Mouse (Mus musculus): ENCODE results near the gene Trim62.
A peak's percentile ranks its signal among the peaks of the same experiment; 100 is the strongest.

Trim62 gene

GRCm38 (mm10) chr4:128885540-128885939, 2.2 kb downstream of the Trim62 start:
- no peak for DNase-seq (ENCODE audit: low read depth)

GRCm38 (mm10) chr4:128886571-128886970, 3.2 kb downstream of the Trim62 start:
- DNase-seq (ENCODE audit: low read depth), result no peak

- no peak for DNase-seq (ENCODE audit: low read depth)
Measured at GRCm38 (mm10) chr4:128887026-128887425, 3.6 kb downstream of the Trim62 start.

- no peak for DNase-seq (ENCODE audit: low read depth)
Measured at GRCm38 (mm10) chr4:128887641-128888091, 4.3 kb downstream of the Trim62 start.

- no peak for DNase-seq (ENCODE audit: low read depth)
Measured at GRCm38 (mm10) chr4:128888436-128888990, 5.1 kb downstream of the Trim62 start.

GRCm38 (mm10) chr4:128889752-128890630, 6.6 kb downstream of the Trim62 start:
- no peak for DNase-seq (ENCODE audit: low read depth)

- DNase-seq (ENCODE audit: low read depth), result peak; percentile 45
Measured at GRCm38 (mm10) chr4:128891157-128891556, 7.8 kb downstream of the Trim62 start.

GRCm38 (mm10) chr4:128891746-128892145, 8.4 kb downstream of the Trim62 start:
- no peak for DNase-seq (ENCODE audit: low read depth)

GRCm38 (mm10) chr4:128892188-128892587, 8.8 kb downstream of the Trim62 start:
- DNase-seq (ENCODE audit: low read depth), result no peak

- DNase-seq (ENCODE audit: low read depth), result no peak
Measured at GRCm38 (mm10) chr4:128894112-128894511, 10.7 kb downstream of the Trim62 start.

GRCm38 (mm10) chr4:128895841-128896240, 12.5 kb downstream of the Trim62 start:
- no peak for DNase-seq (ENCODE audit: low read depth)

GRCm38 (mm10) chr4:128896667-128897066, 13.3 kb downstream of the Trim62 start:
- no peak for DNase-seq (ENCODE audit: low read depth)

GRCm38 (mm10) chr4:128897911-128898421, 14.6 kb downstream of the Trim62 start:
- peak; percentile 31 for DNase-seq (ENCODE audit: low read depth)

- DNase-seq (ENCODE audit: low read depth), result peak; percentile 60
Measured at GRCm38 (mm10) chr4:128899332-128899731, 16.0 kb downstream of the Trim62 start.

- DNase-seq (ENCODE audit: low read depth), result no peak
Measured at GRCm38 (mm10) chr4:128900484-128900883, 17.1 kb downstream of the Trim62 start.

- no peak for DNase-seq (ENCODE audit: low read depth)
Measured at GRCm38 (mm10) chr4:128902390-128902789, 19.0 kb downstream of the Trim62 start.

- DNase-seq (ENCODE audit: low read depth), result no peak
Measured at GRCm38 (mm10) chr4:128904035-128904800, 20.8 kb downstream of the Trim62 start.

- no peak for DNase-seq (ENCODE audit: low read depth)
Measured at GRCm38 (mm10) chr4:128905251-128905650, 21.9 kb downstream of the Trim62 start.

GRCm38 (mm10) chr4:128906757-128907156, 23.4 kb downstream of the Trim62 start:
- DNase-seq (ENCODE audit: low read depth), result no peak

GRCm38 (mm10) chr4:128907238-128907968, 24.0 kb downstream of the Trim62 start:
- DNase-seq (ENCODE audit: low read depth), result no peak

GRCm38 (mm10) chr4:128908586-128909377, 25.4 kb downstream of the Trim62 start:
- peak; percentile 71 for DNase-seq (ENCODE audit: low read depth)

Data from 416B (cell line).